Mouse (Mus musculus) liver, postnatal 0 days (tissue): ENCODE results near the gene Fscn2.
"Not testable (repeated sequence)": the region's sequence is repeated elsewhere in the genome, so short reads cannot be mapped to it uniquely, and the experiment has no call there.

ENCODE experiments used
- CTCF ChIP-seq: sonication (generic); IDR thresholded peaks from 2 replicates; pipeline ENCODE4 v1.5.1; 2016; ENCODE audit warnings: antibody characterized with exemption, low read depth
- EP300 ChIP-seq: IDR thresholded peaks from 2 replicates; pipeline ENCODE4 v1.6.1; 2016; ENCODE audit warnings: antibody characterized with exemption, low read depth, mild to moderate bottlenecking

DNA sequence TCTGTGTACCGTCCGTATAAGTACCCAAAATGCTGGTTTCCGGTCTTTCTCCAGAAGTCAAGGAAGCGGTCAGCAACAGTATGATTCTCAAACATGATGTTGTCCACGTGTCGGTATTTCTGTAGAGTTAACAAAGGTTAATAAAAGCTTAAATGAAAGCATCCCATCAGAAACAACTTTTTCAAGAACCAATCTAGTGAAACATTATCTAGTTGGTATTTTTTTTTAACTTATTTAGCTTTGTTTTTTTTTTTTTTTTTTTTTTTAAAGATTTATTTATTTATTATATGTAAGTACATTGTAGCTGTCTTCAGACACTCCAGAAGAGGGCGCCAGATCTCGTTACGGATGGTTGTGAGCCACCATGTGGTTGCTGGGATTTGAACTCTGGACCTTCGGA, 52.3 kb downstream of the Fscn2 start:
- TF ChIP-seq CTCF = 0 out of 2 replicates have a peak, but pooled peaks have one; percentile 1
- not testable (repeated sequence) for TF ChIP-seq EP300
